Mouse (Mus musculus): Measurements from ENCODE around the gene Arhgef2.
A peak's percentile ranks its signal among the peaks of the same experiment; 100 is the strongest.

Arhgef2 gene

GRCm38 (mm10) chr3:88620146-88620991 is 14.6 kb downstream of the Arhgef2 start:
- peak in 1 of 2 experiments; percentile 27 for DNase-seq (ENCODE audit: inconsistent age in 2 of 2, low spot score in 1 of 2)

- peak; percentile 76 to 87 for DNase-seq (ENCODE audit: inconsistent age in 2 of 2, low spot score in 1 of 2)
Observed at GRCm38 (mm10) chr3:88620992-88621536, 15.3 kb downstream of the Arhgef2 start.

- peak in 1 of 2 experiments; percentile 68 for DNase-seq (ENCODE audit: inconsistent age in 2 of 2, low spot score in 1 of 2)
Observed at GRCm38 (mm10) chr3:88621537-88622112, 15.9 kb downstream of the Arhgef2 start.

GRCm38 (mm10) chr3:88622113-88622940 is 16.6 kb downstream of the Arhgef2 start:
- peak; percentile 33 to 81 for DNase-seq (ENCODE audit: inconsistent age in 2 of 2, low spot score in 1 of 2)

GRCm38 (mm10) chr3:88622941-88623345 is 17.2 kb downstream of the Arhgef2 start:
- DNase-seq (ENCODE audit: inconsistent age in 2 of 2, low spot score in 1 of 2): peak; percentile 32 to 66

GRCm38 (mm10) chr3:88623346-88624135 is 17.8 kb downstream of the Arhgef2 start:
- peak in 1 of 2 experiments; percentile 59 for DNase-seq (ENCODE audit: inconsistent age in 2 of 2, low spot score in 1 of 2)

GRCm38 (mm10) chr3:88624324-88624723 is 18.6 kb downstream of the Arhgef2 start:
- DNase-seq (ENCODE audit: inconsistent age in 2 of 2, low spot score in 1 of 2): no peak

GRCm38 (mm10) chr3:88624951-88625350 is 19.2 kb downstream of the Arhgef2 start:
- peak; percentile 35 to 41 for DNase-seq (ENCODE audit: inconsistent age in 2 of 2, low spot score in 1 of 2)

GRCm38 (mm10) chr3:88625531-88625930 is 19.8 kb downstream of the Arhgef2 start:
- DNase-seq (ENCODE audit: inconsistent age in 2 of 2, low spot score in 1 of 2): no peak

- no peak for DNase-seq (ENCODE audit: inconsistent age in 2 of 2, low spot score in 1 of 2)
Observed at GRCm38 (mm10) chr3:88626316-88626715, 20.6 kb downstream of the Arhgef2 start.

- DNase-seq (ENCODE audit: inconsistent age in 2 of 2, low spot score in 1 of 2): no peak
Observed at GRCm38 (mm10) chr3:88627114-88627513, 21.3 kb downstream of the Arhgef2 start.

GRCm38 (mm10) chr3:88627535-88627934 is 21.8 kb downstream of the Arhgef2 start:
- DNase-seq (ENCODE audit: inconsistent age in 2 of 2, low spot score in 1 of 2): no peak

GRCm38 (mm10) chr3:88628766-88629165 is 23.0 kb downstream of the Arhgef2 start:
- DNase-seq (ENCODE audit: inconsistent age in 2 of 2, low spot score in 1 of 2): no peak

GRCm38 (mm10) chr3:88629244-88629643 is 23.5 kb downstream of the Arhgef2 start:
- no peak for DNase-seq (ENCODE audit: inconsistent age in 2 of 2, low spot score in 1 of 2)

GRCm38 (mm10) chr3:88630018-88630417 is 24.3 kb downstream of the Arhgef2 start:
- DNase-seq (ENCODE audit: inconsistent age in 2 of 2, low spot score in 1 of 2): no peak

- DNase-seq (ENCODE audit: inconsistent age in 2 of 2, low spot score in 1 of 2): peak in 1 of 2 experiments; percentile 34
Observed at GRCm38 (mm10) chr3:88630849-88631341, 25.1 kb downstream of the Arhgef2 start.

GRCm38 (mm10) chr3:88631921-88632587 is 26.3 kb downstream of the Arhgef2 start:
- peak in 1 of 2 experiments; percentile 31 for DNase-seq (ENCODE audit: inconsistent age in 2 of 2, low spot score in 1 of 2)

GRCm38 (mm10) chr3:88633056-88633455 is 27.3 kb downstream of the Arhgef2 start:
- no peak for DNase-seq (ENCODE audit: inconsistent age in 2 of 2, low spot score in 1 of 2)

- DNase-seq (ENCODE audit: inconsistent age in 2 of 2, low spot score in 1 of 2): no peak
Observed at GRCm38 (mm10) chr3:88635506-88636275, 29.9 kb downstream of the Arhgef2 start.
